Mouse (Mus musculus): ENCODE measurements around the gene Mfsd14b. TPM values are rescaled to one million over a fixed set of nuclear protein-coding genes. Genes with fewer than 3 reads are reported as not detected.

Mfsd14b gene
- polyA plus RNA-seq, 1 experiment from 2014 or later = 58.6 TPM

Other genes with a start within 250 kb of the Mfsd14b start
- 0.43 and 0.59 TPM in 2 replicates for gene Cntnap3, start 209.0 kb downstream of the Mfsd14b start, polyA plus RNA-seq (2014; fragmentation: Nextera tagmentation; extraction: Ambion mirVana)
- not detected in 2 replicates for gene Spata31, start 195.6 kb downstream of the Mfsd14b start, polyA plus RNA-seq (2014; fragmentation: Nextera tagmentation; extraction: Ambion mirVana)
- not detected in 2 replicates for gene Spata31d1c, start 79.9 kb downstream of the Mfsd14b start, polyA plus RNA-seq (2014; fragmentation: Nextera tagmentation; extraction: Ambion mirVana)
- not detected in 2 replicates for gene Prss47, start 60.2 kb downstream of the Mfsd14b start, polyA plus RNA-seq (2014; fragmentation: Nextera tagmentation; extraction: Ambion mirVana)
- 0.14 TPM in 1 of 2 replicates, not detected in the other for gene Olfr465-ps1, start 25.1 kb upstream of the Mfsd14b start, polyA plus RNA-seq (2014; fragmentation: Nextera tagmentation; extraction: Ambion mirVana)
- not detected in 2 replicates for gene Olfr466, start 37.3 kb upstream of the Mfsd14b start, polyA plus RNA-seq (2014; fragmentation: Nextera tagmentation; extraction: Ambion mirVana)
- not detected in 2 replicates for gene Nlrp4f, start 93.0 kb upstream of the Mfsd14b start, polyA plus RNA-seq (2014; fragmentation: Nextera tagmentation; extraction: Ambion mirVana)
- not detected in 2 replicates for gene Gm10775, start 146.6 kb upstream of the Mfsd14b start, polyA plus RNA-seq (2014; fragmentation: Nextera tagmentation; extraction: Ambion mirVana)
- 15.9 and 16.7 TPM in 2 replicates for gene Zfp369, start 165.8 kb upstream of the Mfsd14b start, polyA plus RNA-seq (2014; fragmentation: Nextera tagmentation; extraction: Ambion mirVana)

Measured in embryonic facial prominence, embryonic 14.5 days (tissue).